Comparison of ENCODE assay signal across 8 mouse cellular contexts in genomic region chr2:29194547-29195463, GRCm38 (mm10). TPM values are rescaled to one million over a fixed set of nuclear protein-coding genes. Genes with fewer than 3 reads are reported as not detected.
DNase-seq lines count a peak whose midpoint lies in the region; ATAC-seq lines count a peak whose summit lies in the region.

No protein-coding gene starts in this region.

- H3K4me3 ChIP-seq in embryonic facial prominence, embryonic 11.5 days (ENCODE audit: low read depth, low read length), result peak overlapping the region; percentile 45
- peak overlapping the region; percentile 75 for H3K4me3 ChIP-seq in heart, embryonic 10.5 days
- H3K4me3 ChIP-seq in kidney, embryonic 14.5 days (ENCODE audit: low read length), result peak overlapping the region; percentile 47
- H3K4me3 ChIP-seq in liver, embryonic 11.5 days (ENCODE audit: low read depth, low read length), result peak overlapping the region; percentile 55
- H3K4me3 ChIP-seq in stomach, embryonic 15.5 days (replicated peaks), result peak overlapping the region; percentile 49

- H3K27ac ChIP-seq in embryonic facial prominence, embryonic 11.5 days (replicated peaks; ENCODE audit: low read depth, low read length), result no peak overlapping the region
- peak overlapping the region; percentile 73 for H3K27ac ChIP-seq in heart, embryonic 10.5 days
- H3K27ac ChIP-seq in kidney, embryonic 14.5 days (ENCODE audit: low read depth, low read length), result no peak overlapping the region
- no peak overlapping the region for H3K27ac ChIP-seq in liver, embryonic 11.5 days (ENCODE audit: low read depth, low read length)
- no peak overlapping the region for H3K27ac ChIP-seq in stomach, embryonic 15.5 days

- peaks cover 11% of the 10 kb centered on the region for H3K27me3 ChIP-seq in embryonic facial prominence, embryonic 11.5 days (ENCODE audit: control insufficient read depth, insufficient read depth, low read length)
- H3K27me3 ChIP-seq in heart, embryonic 10.5 days (ENCODE audit: insufficient read depth, poor library complexity, severe bottlenecking), result peaks cover 46% of the 10 kb centered on the region
- H3K27me3 ChIP-seq in kidney, embryonic 14.5 days (ENCODE audit: control insufficient read depth, insufficient read depth, low read length), result peaks cover 20% of the 10 kb centered on the region
- peaks cover 28% of the 10 kb centered on the region for H3K27me3 ChIP-seq in liver, embryonic 11.5 days (replicated peaks; ENCODE audit: control insufficient read depth, insufficient read depth, low read length)
- H3K27me3 ChIP-seq in stomach, embryonic 15.5 days (replicated peaks), result peaks cover 19% of the 10 kb centered on the region; the same call in 1 of the 2 replicates

- ATAC-seq in embryonic facial prominence, embryonic 11.5 days (replicated peaks; ENCODE audit: insufficient number of reproducible peaks, low FRiP score, low TSS enrichment, low read depth), result peak; percentile 50
- 0 out of 2 replicates have a peak, but pooled peaks have one; percentile 50 for ATAC-seq in kidney, embryonic 14.5 days (ENCODE audit: low FRiP score, low TSS enrichment)
- peak; percentile 43; the same call in 1 of the 2 replicates for ATAC-seq in liver, embryonic 11.5 days (replicated peaks; ENCODE audit: low FRiP score)
- peak; percentile 23; the same call in 1 of the 2 replicates for ATAC-seq in stomach, embryonic 15.5 days (ENCODE audit: insufficient read depth, low FRiP score, low read depth)

- H3K9ac ChIP-seq in embryonic facial prominence, embryonic 11.5 days (replicated peaks; ENCODE audit: low read length), result peak overlapping the region; percentile 29; the same call in 1 of the 2 replicates
- H3K9ac ChIP-seq in kidney, embryonic 14.5 days (ENCODE audit: low read depth, low read length), result peak overlapping the region; percentile 32; the same call in 1 of the 2 replicates
- H3K9ac ChIP-seq in liver, embryonic 11.5 days (ENCODE audit: low read depth, low read length), result peak overlapping the region; percentile 34; the same call in 1 of the 2 replicates
- 0 out of 2 replicates have a peak overlapping the region, but pooled peaks have one; percentile 12 for H3K9ac ChIP-seq in stomach, embryonic 15.5 days

- 2% methylated on average over 56 of the region's 61 CpGs for WGBS in embryonic facial prominence, embryonic 11.5 days
- under 1% methylated on average over 61 of the region's 61 CpGs for WGBS in heart, embryonic 10.5 days
- 2% methylated on average over 61 of the region's 61 CpGs for WGBS in kidney, embryonic 14.5 days
- 2% methylated on average over 61 of the region's 61 CpGs for WGBS in liver, embryonic 11.5 days
- 1% methylated on average over 61 of the region's 61 CpGs for WGBS in stomach, embryonic 15.5 days

- H3K9me3 ChIP-seq in embryonic facial prominence, embryonic 11.5 days (replicated peaks; ENCODE audit: control insufficient read depth, low read length), result no peaks in the 10 kb centered on the region
- H3K9me3 ChIP-seq in heart, embryonic 10.5 days, result no peaks in the 10 kb centered on the region
- H3K9me3 ChIP-seq in kidney, embryonic 14.5 days (ENCODE audit: control insufficient read depth, low read length), result no peaks in the 10 kb centered on the region
- H3K9me3 ChIP-seq in liver, embryonic 11.5 days (ENCODE audit: control insufficient read depth, low read length), result no peaks in the 10 kb centered on the region
- H3K9me3 ChIP-seq in stomach, embryonic 15.5 days, result no peaks in the 10 kb centered on the region

- H3K36me3 ChIP-seq in embryonic facial prominence, embryonic 11.5 days (replicated peaks; ENCODE audit: control insufficient read depth, insufficient read depth, low read depth, low read length), result no peaks in the 10 kb centered on the region
- H3K36me3 ChIP-seq in heart, embryonic 10.5 days, result no peaks in the 10 kb centered on the region
- no peaks in the 10 kb centered on the region for H3K36me3 ChIP-seq in kidney, embryonic 14.5 days (ENCODE audit: control insufficient read depth, insufficient read depth, low read length)
- H3K36me3 ChIP-seq in liver, embryonic 11.5 days (ENCODE audit: control insufficient read depth, insufficient read depth, low read length), result no peaks in the 10 kb centered on the region
- H3K36me3 ChIP-seq in stomach, embryonic 15.5 days, result no peaks in the 10 kb centered on the region

- H3K4me1 ChIP-seq in embryonic facial prominence, embryonic 11.5 days (ENCODE audit: control insufficient read depth, insufficient read depth, low read length), result no peaks in the 10 kb centered on the region
- H3K4me1 ChIP-seq in heart, embryonic 10.5 days, result peaks cover 34% of the 10 kb centered on the region
- no peaks in the 10 kb centered on the region for H3K4me1 ChIP-seq in kidney, embryonic 14.5 days (ENCODE audit: control insufficient read depth, insufficient read depth, low read length)
- peaks cover 6% of the 10 kb centered on the region for H3K4me1 ChIP-seq in liver, embryonic 11.5 days (replicated peaks; ENCODE audit: control insufficient read depth, insufficient read depth, low read length)
- H3K4me1 ChIP-seq in stomach, embryonic 15.5 days, result peaks cover 7% of the 10 kb centered on the region

- DNase-seq in 3134 (ENCODE audit: extremely low read depth, insufficient read length, low spot score), result peak; percentile 55
- peak; percentile 86 for DNase-seq in adrenal gland, postnatal 25 days
- DNase-seq in embryonic facial prominence, embryonic 11.5 days (ENCODE audit: low spot score), result peak; percentile 74
- peak; percentile 84 for DNase-seq in heart, embryonic 10.5 days (ENCODE audit: low spot score)
- DNase-seq in liver, embryonic 11.5 days (ENCODE audit: low spot score), result peak; percentile 82
- peak; percentile 69 to 80 for DNase-seq in natural killer cell, adult 2 months (ENCODE audit: low spot score in 2 of 2)

- H3K4me2 ChIP-seq in embryonic facial prominence, embryonic 11.5 days (ENCODE audit: low read depth, low read length), result peak overlapping the region; percentile 98
- H3K4me2 ChIP-seq in kidney, embryonic 14.5 days (replicated peaks; ENCODE audit: low read depth, low read length), result peak overlapping the region; percentile 98
- H3K4me2 ChIP-seq in liver, embryonic 11.5 days, result peak overlapping the region; percentile 97
- peak overlapping the region; percentile 99 for H3K4me2 ChIP-seq in stomach, embryonic 15.5 days

RNA-seq across cellular contexts. Expression of gene Ntng2, which starts 58.0 kb away (rescaled TPM):
- total RNA-seq in adrenal gland, postnatal 25 days (2021), result 43.0 and 54.3 TPM in 2 replicates
- 0.74 and 0.83 TPM in 2 replicates for polyA plus RNA-seq in embryonic facial prominence, embryonic 11.5 days (2014; fragmentation: Nextera tagmentation; extraction: Ambion mirVana)
- polyA plus RNA-seq in heart, embryonic 10.5 days (2016; fragmentation: Nextera tagmentation; extraction: Ambion mirVana), result 0.20 and 0.87 TPM in 2 replicates
- 3.2 and 4.3 TPM in 2 replicates for polyA plus RNA-seq in kidney, embryonic 14.5 days (2014; fragmentation: Nextera tagmentation; extraction: Ambion mirVana)
- not detected in 2 replicates for polyA plus RNA-seq in liver, embryonic 11.5 days (2014; fragmentation: Nextera tagmentation; extraction: Ambion mirVana)
- 0.63 and 0.71 TPM in 2 replicates for polyA plus RNA-seq in stomach, embryonic 15.5 days (2015; fragmentation: Nextera tagmentation; extraction: Ambion mirVana)
